Mouse (Mus musculus) testis, adult 10 weeks (tissue): ENCODE data around the gene Abcc9. TPM values are rescaled to one million over a fixed set of nuclear protein-coding genes. Genes with fewer than 3 reads are reported as not detected.

Experiments used
- polyA plus RNA-seq: library from polyadenylated mRNA; stranded (reverse); fragments of 350-450 nt; fragmentation: Illumina TruSeq; extraction: RNeasy Lipid Tissue Mini Kit (QIAGEN cat#74804); gene quantifications from one replicate; pipeline ENCODE4 v1.2.3, GENCODE M21; 2014; ENCODE audit warnings: low read depth, low replicate concordance

Gene Abcc9
- polyA plus RNA-seq, result 1.5 TPM

GRCm38 (mm10) chr6:142701652-142702637, at the start of gene Abcc9:
Gene Abcc9 (minus strand): TSS chr6:142702315.

GRCm38 (mm10) chr6:142571055-142571618, 131.0 kb downstream of the Abcc9 start, which contains the start of gene Kcnj8:
Gene Kcnj8 (minus strand): TSS chr6:142571614.

Other genes starting within 250 kb of the Abcc9 start
- not detected for gene Gys2, start 229.2 kb downstream of the Abcc9 start, polyA plus RNA-seq
- gene Ldhb, start 194.4 kb downstream of the Abcc9 start, polyA plus RNA-seq, result 76.3 TPM
- gene Kcnj8, start 130.7 kb downstream of the Abcc9 start, polyA plus RNA-seq, result 0.27 TPM
- 51.1 TPM for gene Cmas, start 54.4 kb upstream of the Abcc9 start, polyA plus RNA-seq
- gene Sult6b2, start 102.2 kb upstream of the Abcc9 start, polyA plus RNA-seq, result 0.13 TPM